ENCODE assay signal across 10 mouse cellular contexts in genomic region chr15:78450419-78450768, GRCm38 (mm10). TPM values are rescaled to one million over a fixed set of nuclear protein-coding genes. Genes with fewer than 3 reads are reported as not detected.
DNase-seq lines count a peak whose midpoint lies in the region; ATAC-seq and TF ChIP-seq lines count a peak whose summit lies in the region.
"Had no signal": no experiment of that assay in that cellular context is flagged by ENCODE, and none has a peak within 500 bp of the region (broad histone marks: within the 10 kb centered on the region; RNA-seq: fewer than 3 reads in every experiment).

No protein-coding gene starts in this region.

- no peaks in the 10 kb centered on the region for H3K4me1 ChIP-seq in forebrain, postnatal 0 days (ENCODE audit: insufficient read depth)
- H3K4me1 ChIP-seq in forebrain, embryonic 15.5 days = peaks cover 8% of the 10 kb centered on the region
- H3K4me1 ChIP-seq in limb, embryonic 14.5 days (ENCODE audit: control insufficient read depth, insufficient read depth, low read length) = no peaks in the 10 kb centered on the region
- H3K4me1 ChIP-seq in limb, embryonic 10.5 days = peaks cover 22% of the 10 kb centered on the region
- peaks cover 15% of the 10 kb centered on the region for H3K4me1 ChIP-seq in brown adipose tissue, adult 24 weeks (ENCODE audit: control insufficient read depth, insufficient read depth, insufficient read length, low read length)

- WGBS in forebrain, postnatal 0 days = 86% methylated on average over 6 of the region's 6 CpGs
- 80% methylated on average over 6 of the region's 6 CpGs for WGBS in forebrain, embryonic 15.5 days
- WGBS in limb, embryonic 14.5 days = 80% methylated on average over 6 of the region's 6 CpGs
- 87% methylated on average over 6 of the region's 6 CpGs for WGBS in limb, embryonic 10.5 days
- WGBS in macrophage (ENCODE audit: missing documents) = 77% methylated on average over 6 of the region's 6 CpGs

- H3K9ac ChIP-seq in forebrain, postnatal 0 days = no peak overlapping the region
- H3K9ac ChIP-seq in forebrain, embryonic 15.5 days (replicated peaks) = no peak overlapping the region
- no peak overlapping the region for H3K9ac ChIP-seq in limb, embryonic 14.5 days (ENCODE audit: low read depth, low read length, severe bottlenecking)
- H3K9ac ChIP-seq: lung, embryonic 15.5 days had no signal

- intact Hi-C loops in left cerebral cortex, postnatal 36 days (cut with DNase I) = no loop called here

- DNase-seq in forebrain, postnatal 0 days = no peak
- DNase-seq in limb, embryonic 14.5 days (ENCODE audit: low spot score) = no peak
- no peak for DNase-seq in limb, embryonic 10.5 days (ENCODE audit: low spot score)
- DNase-seq in urinary bladder, adult 2 months (ENCODE audit: low spot score) = no peak
- no peak for DNase-seq in left cerebral cortex, postnatal 36 days (ENCODE audit: low spot score in 2 of 2)

- ATAC-seq in forebrain, postnatal 0 days = no peak
- no peak for ATAC-seq in forebrain, embryonic 15.5 days (replicated peaks)
- ATAC-seq in limb, embryonic 14.5 days (ENCODE audit: low FRiP score, low read depth) = no peak

- TF ChIP-seq POLR2A in limb, embryonic 14.5 days (IDR thresholded peaks at IDR 0.05; ENCODE audit: borderline replicate concordance, extremely low read depth, insufficient read depth, insufficient read length) = no peak

- H3K4me3 ChIP-seq in forebrain, postnatal 0 days (ENCODE audit: low read depth, low read length) = no peak overlapping the region
- H3K4me3 ChIP-seq in forebrain, embryonic 15.5 days = no peak overlapping the region
- no peak overlapping the region for H3K4me3 ChIP-seq in limb, embryonic 14.5 days (replicated peaks; ENCODE audit: low read length)
- no peak overlapping the region for H3K4me3 ChIP-seq in limb, embryonic 10.5 days
- no peak overlapping the region for H3K4me3 ChIP-seq in brown adipose tissue, adult 24 weeks (ENCODE audit: insufficient read depth, low read depth, low read length)
- no peak overlapping the region for H3K4me3 ChIP-seq in macrophage (ENCODE audit: inconsistent target)
- H3K4me3 ChIP-seq: lung, embryonic 15.5 days had no signal

- H3K27me3 ChIP-seq in forebrain, postnatal 0 days (ENCODE audit: insufficient read depth, low read length) = no peaks in the 10 kb centered on the region
- H3K27me3 ChIP-seq in forebrain, embryonic 15.5 days = no peaks in the 10 kb centered on the region
- no peaks in the 10 kb centered on the region for H3K27me3 ChIP-seq in limb, embryonic 14.5 days (ENCODE audit: control insufficient read depth, insufficient read depth, low read length)
- H3K27me3 ChIP-seq in limb, embryonic 10.5 days (ENCODE audit: low read depth, poor library complexity, severe bottlenecking) = no peaks in the 10 kb centered on the region
- H3K27me3 ChIP-seq: lung, embryonic 15.5 days had no signal

- H3K79me2 ChIP-seq in macrophage (ENCODE audit: inconsistent target) = no peaks in the 10 kb centered on the region

- H3K36me3 ChIP-seq in forebrain, postnatal 0 days (ENCODE audit: insufficient read depth) = no peaks in the 10 kb centered on the region
- no peaks in the 10 kb centered on the region for H3K36me3 ChIP-seq in forebrain, embryonic 15.5 days
- no peaks in the 10 kb centered on the region for H3K36me3 ChIP-seq in limb, embryonic 14.5 days (ENCODE audit: control insufficient read depth, insufficient read depth, low read length)
- H3K36me3 ChIP-seq in limb, embryonic 10.5 days = no peaks in the 10 kb centered on the region
- no peaks in the 10 kb centered on the region for H3K36me3 ChIP-seq in macrophage (ENCODE audit: inconsistent target)
- H3K36me3 ChIP-seq: lung, embryonic 15.5 days had no signal

- H3K4me2 ChIP-seq in forebrain, postnatal 0 days (ENCODE audit: low read depth) = no peak overlapping the region
- H3K4me2 ChIP-seq in forebrain, embryonic 15.5 days (replicated peaks) = no peak overlapping the region
- H3K4me2 ChIP-seq in limb, embryonic 14.5 days (replicated peaks; ENCODE audit: low read depth, low read length, severe bottlenecking) = no peak overlapping the region
- H3K4me2 ChIP-seq: lung, embryonic 15.5 days had no signal

- H3K27ac ChIP-seq in forebrain, postnatal 0 days (ENCODE audit: low read depth, low read length) = no peak overlapping the region
- no peak overlapping the region for H3K27ac ChIP-seq in forebrain, embryonic 15.5 days (replicated peaks)
- peak overlapping the region; percentile 39; the same call in 1 of the 2 replicates for H3K27ac ChIP-seq in limb, embryonic 14.5 days (replicated peaks; ENCODE audit: low read depth, low read length)
- H3K27ac ChIP-seq in limb, embryonic 10.5 days = no peak overlapping the region
- peak overlapping the region; percentile 37; the same call in 1 of the 2 replicates for H3K27ac ChIP-seq in brown adipose tissue, adult 24 weeks (replicated peaks; ENCODE audit: low read depth, low read length)
- peak overlapping the region; percentile 48 for H3K27ac ChIP-seq in macrophage
- H3K27ac ChIP-seq: lung, embryonic 15.5 days had no signal

- H3K9me3 ChIP-seq in forebrain, postnatal 0 days (ENCODE audit: low read length) = no peaks in the 10 kb centered on the region
- no peaks in the 10 kb centered on the region for H3K9me3 ChIP-seq in forebrain, embryonic 15.5 days
- no peaks in the 10 kb centered on the region for H3K9me3 ChIP-seq in limb, embryonic 14.5 days (ENCODE audit: control insufficient read depth, low read length)
- H3K9me3 ChIP-seq in limb, embryonic 10.5 days (replicated peaks) = no peaks in the 10 kb centered on the region
- H3K9me3 ChIP-seq: lung, embryonic 15.5 days had no signal

- peak; percentile 9; the same call in 1 of the 2 replicates for TF ChIP-seq CTCF in forebrain, postnatal 0 days (IDR thresholded peaks at IDR 0.05; ENCODE audit: low read depth)

RNA-seq across cellular contexts. Expression of gene Tmprss6, which starts 18.0 kb away (rescaled TPM):
- total RNA-seq in forebrain, postnatal 0 days (2014; rRNA removed) = 0.19 TPM in 1 of 2 replicates, not detected in the other
- 0.07 and 0.08 TPM in 2 replicates for polyA plus RNA-seq in forebrain, postnatal 0 days (2015; fragmentation: Nextera tagmentation; extraction: Ambion mirVana)
- 0.11 and 0.34 TPM in 2 replicates for polyA plus RNA-seq in forebrain, embryonic 15.5 days (2015; fragmentation: Nextera tagmentation; extraction: Ambion mirVana)
- polyA plus RNA-seq in limb, embryonic 14.5 days (2012; rRNA removed) = 0.05 and 0.08 TPM in 2 replicates
- 0.08 and 0.58 TPM in 2 replicates for polyA plus RNA-seq in limb, embryonic 14.5 days (2014; fragmentation: Nextera tagmentation; extraction: Ambion mirVana)
- 0.06 TPM in 1 of 2 replicates, not detected in the other for polyA plus RNA-seq in limb, embryonic 10.5 days (2016; fragmentation: Nextera tagmentation; extraction: Ambion mirVana)
- 0.71 and 2.0 TPM in 2 replicates for polyA plus RNA-seq in brown adipose tissue, adult 24 weeks (2012; ENCODE audit: insufficient read depth, insufficient read length, missing spikeins)
- total RNA-seq in macrophage (2018; cell fraction: chromatin; rRNA removed) = not detected
- total RNA-seq in macrophage (2018; cell fraction: cytosol; rRNA removed) = not detected
- not detected for total RNA-seq in macrophage (2018; cell fraction: nucleus; rRNA removed)
- polyA plus RNA-seq in macrophage (2018) = not detected in 3 replicates
- polyA plus RNA-seq in urinary bladder, adult 2 months (2012; rRNA removed) = 0.56 and 0.91 TPM in 2 replicates
- total RNA-seq in left cerebral cortex, postnatal 36 days (2021) = 1 to 10 TPM in 1 of 2 experiments, under 1 TPM in 1; 0.10 to 1.0 TPM
- polyA plus RNA-seq: neural tube, embryonic 11.5 days had no signal

RNA-seq across cellular contexts. Expression of gene Kctd17, which starts 22.0 kb away (rescaled TPM):
- total RNA-seq in forebrain, postnatal 0 days (2014; rRNA removed) = 148 and 153 TPM in 2 replicates
- 146 and 152 TPM in 2 replicates for polyA plus RNA-seq in forebrain, postnatal 0 days (2015; fragmentation: Nextera tagmentation; extraction: Ambion mirVana)
- polyA plus RNA-seq in forebrain, embryonic 15.5 days (2015; fragmentation: Nextera tagmentation; extraction: Ambion mirVana) = 123 and 132 TPM in 2 replicates
- 149 and 212 TPM in 2 replicates for polyA plus RNA-seq in limb, embryonic 14.5 days (2012; rRNA removed)
- polyA plus RNA-seq in limb, embryonic 14.5 days (2014; fragmentation: Nextera tagmentation; extraction: Ambion mirVana) = 47.9 and 49.3 TPM in 2 replicates
- polyA plus RNA-seq in limb, embryonic 10.5 days (2016; fragmentation: Nextera tagmentation; extraction: Ambion mirVana) = 42.8 and 49.9 TPM in 2 replicates
- polyA plus RNA-seq in brown adipose tissue, adult 24 weeks (2012; ENCODE audit: insufficient read depth, insufficient read length, missing spikeins) = 37.9 and 42.7 TPM in 2 replicates
- total RNA-seq in macrophage (2018; cell fraction: chromatin; rRNA removed) = 10 to 100 TPM in 13 of 26 experiments, 1 to 10 TPM in 13; 2.4 to 22.4 (median 9.6) TPM
- 10 to 100 TPM in 20 of 26 experiments, 1 to 10 TPM in 6; 6.2 to 18.6 (median 12.2) TPM for total RNA-seq in macrophage (2018; cell fraction: cytosol; rRNA removed)
- 10 to 100 TPM in 9 of 26 experiments, 1 to 10 TPM in 17; 3.7 to 19.9 (median 9.0) TPM for total RNA-seq in macrophage (2018; cell fraction: nucleus; rRNA removed)
- 6.9 to 12.1 TPM (median 10.0 TPM) in 3 replicates for polyA plus RNA-seq in macrophage (2018)
- 121 and 128 TPM in 2 replicates for polyA plus RNA-seq in urinary bladder, adult 2 months (2012; rRNA removed)
- 100 to 1,000 TPM; 349 TPM for total RNA-seq in left cerebral cortex, postnatal 36 days (2021)

RNA-seq across cellular contexts. Expression of gene Mpst, which starts 44.2 kb away (rescaled TPM):
- total RNA-seq in forebrain, postnatal 0 days (2014; rRNA removed) = 85.9 and 92.5 TPM in 2 replicates
- polyA plus RNA-seq in forebrain, postnatal 0 days (2015; fragmentation: Nextera tagmentation; extraction: Ambion mirVana) = 3.3 and 3.5 TPM in 2 replicates
- polyA plus RNA-seq in forebrain, embryonic 15.5 days (2015; fragmentation: Nextera tagmentation; extraction: Ambion mirVana) = 4.1 and 5.3 TPM in 2 replicates
- 53.8 and 78.4 TPM in 2 replicates for polyA plus RNA-seq in limb, embryonic 14.5 days (2012; rRNA removed)
- polyA plus RNA-seq in limb, embryonic 14.5 days (2014; fragmentation: Nextera tagmentation; extraction: Ambion mirVana) = 1.8 and 2.7 TPM in 2 replicates
- 1.1 and 2.1 TPM in 2 replicates for polyA plus RNA-seq in limb, embryonic 10.5 days (2016; fragmentation: Nextera tagmentation; extraction: Ambion mirVana)
- 22.1 and 26.4 TPM in 2 replicates for polyA plus RNA-seq in brown adipose tissue, adult 24 weeks (2012; ENCODE audit: insufficient read depth, insufficient read length, missing spikeins)
- 1 to 10 TPM in 17 of 26 experiments, under 1 TPM in 4, not detected in 5; 0.67 to 4.6 (median 1.5) TPM for total RNA-seq in macrophage (2018; cell fraction: chromatin; rRNA removed)
- 10 to 100 TPM; 20.0 to 38.3 (median 28.5) TPM for total RNA-seq in macrophage (2018; cell fraction: cytosol; rRNA removed)
- total RNA-seq in macrophage (2018; cell fraction: nucleus; rRNA removed) = 1 to 10 TPM; 2.4 to 9.2 (median 6.2) TPM
- 16.6 to 43.2 TPM (median 18.6 TPM) in 3 replicates for polyA plus RNA-seq in macrophage (2018)
- polyA plus RNA-seq in urinary bladder, adult 2 months (2012; rRNA removed) = 80.2 and 82.5 TPM in 2 replicates
- total RNA-seq in left cerebral cortex, postnatal 36 days (2021) = 10 to 100 TPM; 32.9 to 37.0 TPM

RNA-seq across cellular contexts. Expression of gene Il2rb, which starts 44.7 kb away (rescaled TPM):
- 0.14 TPM in 1 of 2 replicates, not detected in the other for total RNA-seq in forebrain, postnatal 0 days (2014; rRNA removed)
- 0.03 and 0.22 TPM in 2 replicates for polyA plus RNA-seq in forebrain, postnatal 0 days (2015; fragmentation: Nextera tagmentation; extraction: Ambion mirVana)
- not detected in 2 replicates for polyA plus RNA-seq in forebrain, embryonic 15.5 days (2015; fragmentation: Nextera tagmentation; extraction: Ambion mirVana)
- polyA plus RNA-seq in limb, embryonic 14.5 days (2012; rRNA removed) = 0.39 and 0.73 TPM in 2 replicates
- polyA plus RNA-seq in limb, embryonic 14.5 days (2014; fragmentation: Nextera tagmentation; extraction: Ambion mirVana) = 0.15 and 0.33 TPM in 2 replicates
- polyA plus RNA-seq in limb, embryonic 10.5 days (2016; fragmentation: Nextera tagmentation; extraction: Ambion mirVana) = 0.04 TPM in 1 of 2 replicates, not detected in the other
- polyA plus RNA-seq in brown adipose tissue, adult 24 weeks (2012; ENCODE audit: insufficient read depth, insufficient read length, missing spikeins) = 0.71 TPM in 1 of 2 replicates, not detected in the other
- total RNA-seq in macrophage (2018; cell fraction: chromatin; rRNA removed) = not detected
- under 1 TPM in 13 of 26 experiments, not detected in 13; 0.04 to 0.27 (median 0.07) TPM for total RNA-seq in macrophage (2018; cell fraction: cytosol; rRNA removed)
- total RNA-seq in macrophage (2018; cell fraction: nucleus; rRNA removed) = under 1 TPM in 2 of 26 experiments, not detected in 24; 0.21 to 0.36 TPM
- 0.12 to 0.16 TPM in 2 of 3 replicates, not detected in the other for polyA plus RNA-seq in macrophage (2018)
- 3.6 and 3.8 TPM in 2 replicates for polyA plus RNA-seq in urinary bladder, adult 2 months (2012; rRNA removed)
- total RNA-seq in left cerebral cortex, postnatal 36 days (2021) = under 1 TPM; 0.16 to 0.20 TPM
- polyA plus RNA-seq: neural tube, embryonic 11.5 days had no signal

RNA-seq across cellular contexts. Expression of gene Tst, which starts 44.7 kb away (rescaled TPM):
- 36.6 and 37.7 TPM in 2 replicates for total RNA-seq in forebrain, postnatal 0 days (2014; rRNA removed)
- polyA plus RNA-seq in forebrain, postnatal 0 days (2015; fragmentation: Nextera tagmentation; extraction: Ambion mirVana) = 37.3 and 40.1 TPM in 2 replicates
- polyA plus RNA-seq in forebrain, embryonic 15.5 days (2015; fragmentation: Nextera tagmentation; extraction: Ambion mirVana) = 23.7 and 24.6 TPM in 2 replicates
- polyA plus RNA-seq in limb, embryonic 14.5 days (2012; rRNA removed) = 8.3 and 9.1 TPM in 2 replicates
- 12.4 and 12.8 TPM in 2 replicates for polyA plus RNA-seq in limb, embryonic 14.5 days (2014; fragmentation: Nextera tagmentation; extraction: Ambion mirVana)
- polyA plus RNA-seq in limb, embryonic 10.5 days (2016; fragmentation: Nextera tagmentation; extraction: Ambion mirVana) = 8.1 and 8.5 TPM in 2 replicates
- 37.0 and 39.4 TPM in 2 replicates for polyA plus RNA-seq in brown adipose tissue, adult 24 weeks (2012; ENCODE audit: insufficient read depth, insufficient read length, missing spikeins)
- total RNA-seq in macrophage (2018; cell fraction: chromatin; rRNA removed) = 1 to 10 TPM in 13 of 26 experiments, under 1 TPM in 11, not detected in 2; 0.26 to 5.8 (median 1.1) TPM
- total RNA-seq in macrophage (2018; cell fraction: cytosol; rRNA removed) = 10 to 100 TPM in 5 of 26 experiments, 1 to 10 TPM in 21; 2.1 to 12.1 (median 5.5) TPM
- total RNA-seq in macrophage (2018; cell fraction: nucleus; rRNA removed) = 1 to 10 TPM in 23 of 26 experiments, under 1 TPM in 2, not detected in 1; 0.47 to 8.9 (median 2.2) TPM
- polyA plus RNA-seq in macrophage (2018) = 4.4 to 12.5 TPM (median 7.0 TPM) in 3 replicates
- polyA plus RNA-seq in urinary bladder, adult 2 months (2012; rRNA removed) = 31.3 and 37.1 TPM in 2 replicates
- 10 to 100 TPM; 28.1 to 36.3 TPM for total RNA-seq in left cerebral cortex, postnatal 36 days (2021)

Comparison
In these comparisons a context has a peak if more than half of its experiments do, and no peak if none do; other contexts are left out.
1. H3K27ac ChIP-seq: peak in limb, embryonic 14.5 days (single experiment), brown adipose tissue, adult 24 weeks (single experiment) and macrophage (single experiment); none in forebrain, postnatal 0 days (single experiment), forebrain, embryonic 15.5 days (single experiment) and limb, embryonic 10.5 days (single experiment).